Mouse (Mus musculus) limb, embryonic 10.5 days (tissue): ENCODE data around the gene Cldn10. TPM values are rescaled to one million over a fixed set of nuclear protein-coding genes. Genes with fewer than 3 reads are reported as not detected.
"Not testable (repeated sequence)": the region's sequence is repeated elsewhere in the genome, so short reads cannot be mapped to it uniquely, and the experiment has no call there.

Experiments used
- DNase-seq: peaks from one replicate; pipeline ENCODE4 v3.0.0-alpha.2; 2017; ENCODE audit warnings: low spot score
- H3K27ac ChIP-seq: fragments of 300-500 bp; sonication (generic); 2 replicates; pipeline ENCODE4 v1.5.1; 2016; ENCODE audit warnings: mild to moderate bottlenecking
- H3K27me3 ChIP-seq: fragments of 300-500 bp; sonication (generic); 2 replicates; pipeline ENCODE4 v1.6.1; 2016; ENCODE audit warnings: low read depth, mild to moderate bottlenecking; ENCODE audit not compliant: poor library complexity, severe bottlenecking
- H3K36me3 ChIP-seq: fragments of 300-500 bp; sonication (generic); 2 replicates; pipeline ENCODE4 v1.6.1; 2016; ENCODE audit warnings: mild to moderate bottlenecking, moderate library complexity
- H3K4me1 ChIP-seq: fragments of 300-500 bp; sonication (generic); 2 replicates; pipeline ENCODE4 v1.6.1; 2016
- H3K4me3 ChIP-seq: fragments of 300-500 bp; sonication (generic); 2 replicates; pipeline ENCODE4 v1.5.1; 2016; ENCODE audit warnings: mild to moderate bottlenecking, moderate library complexity
- H3K9me3 ChIP-seq: fragments of 300-500 bp; sonication (generic); replicated peaks from 2 replicates; pipeline ENCODE4 v1.6.1; 2016; ENCODE audit warnings: mild to moderate bottlenecking
- WGBS: fragments of 180-500 bp; shearing (Covaris S2); methylation state at CpG from one replicate; pipeline ENCODE4 v1.1.7; 2016; 5-methylcytosine and 5-hydroxymethylcytosine counted together
- polyA plus RNA-seq: library from polyadenylated mRNA; unstranded; fragments of >200 nt; fragmentation: Nextera tagmentation; extraction: Ambion mirVana; gene quantifications from 2 replicates; pipeline ENCODE4 v1.2.1, GENCODE M21; 2016

Cldn10 gene
- polyA plus RNA-seq, 1 experiment from 2014 or later, result 1.4 TPM

DNA sequence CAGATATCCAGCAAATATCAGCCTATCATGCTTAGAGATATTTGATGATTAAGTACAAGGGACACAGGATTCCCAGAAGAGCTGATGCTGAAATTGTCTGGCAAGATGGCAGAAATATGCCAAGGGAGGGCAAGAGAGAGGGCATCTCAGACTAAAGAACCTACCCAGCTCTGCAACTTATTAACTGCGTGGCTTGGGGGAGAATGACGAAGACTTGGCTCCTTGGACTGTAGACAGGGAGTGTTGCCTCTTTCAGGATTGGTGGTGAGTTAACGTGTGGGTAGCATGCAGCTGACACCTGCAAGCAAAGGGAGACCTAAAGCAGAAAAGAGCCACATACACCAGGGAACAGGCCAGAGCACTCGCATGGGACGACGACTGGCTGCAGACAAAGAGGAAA, 5.7 kb downstream of the Cldn10 start:
- no peak for DNase-seq
- Histone ChIP-seq H3K4me1 (peaks cover 11% of the 10 kb centered on the region), H3K9me3 (no peaks in the 10 kb centered on the region), H3K36me3 (no peaks in the 10 kb centered on the region), H3K27me3 (0 out of 2 replicates have a peak, but pooled peaks cover 8% of the 10 kb centered on the region), H3K4me3 (no peak overlapping the region), H3K27ac (no peak overlapping the region)
- 91% methylated on average over 6 of the region's 6 CpGs for WGBS

GRCm38 (mm10) chr14:118794196-118794595, 6.5 kb downstream of the Cldn10 start:
- peaks cover 11% of the 10 kb centered on the region for H3K4me1 ChIP-seq
- 81% methylated on average over 1 of the region's 1 CpGs for WGBS
- H3K9me3 ChIP-seq, result no peaks in the 10 kb centered on the region
- no peak overlapping the region for H3K27ac ChIP-seq
- H3K36me3 ChIP-seq, result no peaks in the 10 kb centered on the region
- peaks cover 9% of the 10 kb centered on the region; the same call in 1 of the 2 replicates for H3K27me3 ChIP-seq
- DNase-seq, result no peak
- H3K4me3 ChIP-seq, result no peak overlapping the region

GRCm38 (mm10) chr14:118794893-118795292, 7.2 kb downstream of the Cldn10 start:
- 94% methylated on average over 2 of the region's 2 CpGs for WGBS
- Histone ChIP-seq H3K9me3 (no peaks in the 10 kb centered on the region), H3K36me3 (no peaks in the 10 kb centered on the region), H3K27ac (no peak overlapping the region), H3K27me3 (peaks cover 12% of the 10 kb centered on the region; the same call in 1 of the 2 replicates), H3K4me1 (peaks cover 15% of the 10 kb centered on the region), H3K4me3 (no peak overlapping the region)
- DNase-seq, result no peak

GRCm38 (mm10) chr14:118795915-118796693, 8.4 kb downstream of the Cldn10 start:
- Histone ChIP-seq H3K9me3 (no peaks in the 10 kb centered on the region), H3K4me1 (peaks cover 19% of the 10 kb centered on the region), H3K27me3 (peaks cover 12% of the 10 kb centered on the region; the same call in 1 of the 2 replicates), H3K36me3 (no peaks in the 10 kb centered on the region), H3K4me3 (no peak overlapping the region), H3K27ac (peak overlapping the region; percentile 50)
- DNase-seq, result no peak
- 67% methylated on average over 10 of the region's 10 CpGs for WGBS

- Histone ChIP-seq H3K9me3 (no peaks in the 10 kb centered on the region), H3K4me3 (no peak overlapping the region), H3K36me3 (no peaks in the 10 kb centered on the region), H3K27me3 (peaks cover 12% of the 10 kb centered on the region; the same call in 1 of the 2 replicates), H3K27ac (0 out of 2 replicates have a peak overlapping the region, but pooled peaks have one; percentile 19), H3K4me1 (peaks cover 19% of the 10 kb centered on the region)
- 63% methylated on average over 5 of the region's 5 CpGs for WGBS
- no peak for DNase-seq
These were observed 9.0 kb downstream of the Cldn10 start for GRCm38 (mm10) chr14:118796694-118797058.

DNA sequence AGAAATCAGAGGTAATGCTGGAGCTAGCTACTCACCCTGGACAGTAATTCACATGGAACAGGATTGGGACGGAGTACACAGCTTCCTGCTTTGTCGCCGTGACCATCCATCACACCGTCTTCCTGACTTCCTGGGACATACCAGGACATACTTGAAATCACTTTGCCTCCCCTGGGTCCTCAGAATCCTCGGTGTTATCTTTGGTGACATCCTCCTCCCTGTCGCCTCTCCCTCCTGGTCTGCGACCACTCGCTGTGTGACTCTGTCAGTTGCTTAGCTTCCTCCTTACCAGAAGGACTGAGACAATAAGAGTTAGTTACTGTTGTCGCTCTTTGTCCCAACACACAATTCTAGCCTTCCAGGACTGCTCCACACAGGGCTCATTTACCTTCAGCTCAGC, 9.6 kb downstream of the Cldn10 start:
- Histone ChIP-seq H3K9me3 (no peaks in the 10 kb centered on the region), H3K27ac (no peak overlapping the region), H3K4me3 (no peak overlapping the region), H3K36me3 (no peaks in the 10 kb centered on the region), H3K27me3 (peaks cover 12% of the 10 kb centered on the region; the same call in 1 of the 2 replicates), H3K4me1 (peaks cover 19% of the 10 kb centered on the region)
- DNase-seq, result no peak
- 80% methylated on average over 9 of the region's 9 CpGs for WGBS

GRCm38 (mm10) chr14:118799918-118800317, 12.2 kb downstream of the Cldn10 start:
- H3K4me3 ChIP-seq, result no peak overlapping the region
- H3K9me3 ChIP-seq, result no peaks in the 10 kb centered on the region
- peaks cover 12% of the 10 kb centered on the region; the same call in 1 of the 2 replicates for H3K27me3 ChIP-seq
- H3K36me3 ChIP-seq, result no peaks in the 10 kb centered on the region
- H3K27ac ChIP-seq, result no peak overlapping the region
- WGBS, result 69% methylated on average over 9 of the region's 9 CpGs
- H3K4me1 ChIP-seq, result peaks cover 19% of the 10 kb centered on the region
- DNase-seq, result no peak

GRCm38 (mm10) chr14:118803936-118804335, 16.2 kb downstream of the Cldn10 start:
- Histone ChIP-seq H3K27me3 (peaks cover 4% of the 10 kb centered on the region; the same call in 1 of the 2 replicates), H3K4me3 (no peak overlapping the region), H3K36me3 (no peaks in the 10 kb centered on the region), H3K27ac (no peak overlapping the region), H3K4me1 (peaks cover 8% of the 10 kb centered on the region; the same call in 1 of the 2 replicates), H3K9me3 (no peaks in the 10 kb centered on the region)
- DNase-seq, result no peak
- WGBS, result 46% methylated on average over 7 of the region's 7 CpGs

- H3K27me3 ChIP-seq, result peaks cover 2% of the 10 kb centered on the region; the same call in 1 of the 2 replicates
- no peaks in the 10 kb centered on the region for H3K9me3 ChIP-seq
- peaks cover 8% of the 10 kb centered on the region; the same call in 1 of the 2 replicates for H3K4me1 ChIP-seq
- no peaks in the 10 kb centered on the region for H3K36me3 ChIP-seq
- 40% methylated on average over 6 of the region's 6 CpGs for WGBS
- no peak for DNase-seq
- H3K4me3 ChIP-seq, result no peak overlapping the region
- no peak overlapping the region for H3K27ac ChIP-seq
These were observed 16.6 kb downstream of the Cldn10 start for GRCm38 (mm10) chr14:118804351-118804750.

DNA sequence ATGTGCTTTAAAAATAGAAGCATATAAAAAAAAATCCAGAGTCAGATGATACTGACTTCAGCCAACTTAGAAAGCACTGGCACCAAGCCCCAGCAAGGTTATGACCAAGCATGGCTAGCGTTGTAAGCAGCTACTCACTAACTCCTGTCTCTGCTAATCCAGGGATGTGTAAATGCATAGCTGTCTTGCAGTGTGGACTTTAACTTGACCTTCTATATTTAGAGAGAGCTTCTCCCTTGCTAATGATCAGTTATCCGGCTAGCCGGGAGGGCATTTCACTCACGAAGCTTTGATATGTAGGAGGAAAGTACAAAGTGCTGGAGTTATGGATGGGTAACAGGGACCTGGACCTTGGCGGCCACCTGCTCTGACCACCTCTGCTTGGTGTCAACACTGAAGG, 19.9 kb downstream of the Cldn10 start:
- H3K9me3 ChIP-seq, result no peaks in the 10 kb centered on the region
- no peak for DNase-seq
- H3K4me1 ChIP-seq, result no peaks in the 10 kb centered on the region
- no peaks in the 10 kb centered on the region for H3K36me3 ChIP-seq
- no peak overlapping the region for H3K27ac ChIP-seq
- no peak overlapping the region for H3K4me3 ChIP-seq
- WGBS, result 93% methylated on average over 5 of the region's 5 CpGs
- no peaks in the 10 kb centered on the region for H3K27me3 ChIP-seq

DNA sequence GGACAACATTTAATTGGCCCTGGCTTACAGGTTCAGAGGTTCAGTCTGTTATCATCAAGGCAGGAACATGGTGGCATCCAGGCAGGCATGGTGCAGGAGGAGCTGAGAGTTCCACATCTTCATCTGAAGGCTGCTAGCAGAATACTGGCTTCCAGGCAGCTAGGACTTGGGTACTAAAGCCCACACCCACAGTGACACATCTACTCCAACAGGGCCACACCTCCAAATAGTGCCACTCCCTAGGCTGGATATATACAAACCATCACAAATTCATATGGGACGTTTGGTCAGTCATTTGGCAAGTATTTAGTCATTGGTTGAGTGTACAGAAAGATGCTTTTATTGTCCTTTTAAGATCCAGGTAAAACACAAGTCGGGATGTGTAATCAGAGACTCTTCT, 20.5 kb downstream of the Cldn10 start:
- not testable (repeated sequence) for H3K4me1 ChIP-seq, H3K9me3 ChIP-seq, H3K27ac ChIP-seq, H3K4me3 ChIP-seq, H3K27me3 ChIP-seq, H3K36me3 ChIP-seq, DNase-seq
- 85% methylated on average over 2 of the region's 2 CpGs for WGBS

DNA sequence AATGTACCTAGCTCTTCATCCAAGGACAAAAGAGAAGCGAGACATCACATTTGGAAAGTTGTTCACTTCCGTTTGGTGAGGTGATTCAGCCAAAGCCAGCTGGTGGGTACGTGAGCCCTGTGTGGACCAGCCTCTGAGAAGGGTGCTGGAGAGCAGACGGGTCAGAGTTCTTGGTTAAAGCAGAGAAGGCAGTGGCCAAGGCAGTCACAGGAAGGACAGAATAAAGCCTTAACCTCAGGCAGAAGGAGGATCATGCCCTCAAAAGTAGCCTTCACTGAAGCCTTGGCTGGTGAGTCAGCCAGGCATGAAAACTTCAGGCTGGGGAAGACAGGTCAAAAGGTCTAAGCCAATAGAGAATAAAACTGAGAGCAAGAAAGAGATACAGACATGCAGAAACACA, 22.0 kb downstream of the Cldn10 start:
- DNase-seq, result no peak

DNA sequence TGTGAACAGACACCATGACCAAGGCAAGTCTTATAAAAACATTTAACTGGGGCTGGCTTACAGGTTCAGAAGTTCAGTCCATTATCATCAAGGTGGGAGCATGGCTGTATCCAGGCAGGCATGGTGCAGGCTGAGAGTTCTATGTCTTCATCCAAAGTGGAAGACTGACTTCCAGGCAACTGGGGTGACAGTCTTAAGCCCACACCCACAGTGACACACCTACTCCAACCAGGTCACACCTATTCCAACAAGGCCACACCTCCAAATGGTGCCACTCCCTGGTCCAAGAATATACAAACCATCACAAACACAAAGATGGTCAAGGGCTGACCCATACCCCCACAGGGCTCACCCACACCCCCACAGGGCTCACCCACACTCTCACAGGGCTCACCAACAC, 23.5 kb downstream of the Cldn10 start:
- not testable (repeated sequence) for DNase-seq, H3K36me3 ChIP-seq, H3K9me3 ChIP-seq

More for the DNA sequence above, 22.0 kb downstream of the Cldn10 start:
- H3K27ac ChIP-seq, result no peak overlapping the region
- H3K9me3 ChIP-seq, result no peaks in the 10 kb centered on the region
- H3K4me1 ChIP-seq, result no peaks in the 10 kb centered on the region
- no peak overlapping the region for H3K4me3 ChIP-seq
- H3K27me3 ChIP-seq, result peaks cover 10% of the 10 kb centered on the region; the same call in 1 of the 2 replicates
- no peaks in the 10 kb centered on the region for H3K36me3 ChIP-seq
- WGBS, result 85% methylated on average over 4 of the region's 4 CpGs

More for the DNA sequence above, 23.5 kb downstream of the Cldn10 start:
- H3K27ac ChIP-seq, H3K4me1 ChIP-seq, H3K4me3 ChIP-seq: not testable (repeated sequence)
- H3K27me3 ChIP-seq, result peaks cover 12% of the 10 kb centered on the region; the same call in 1 of the 2 replicates
